Mouse (Mus musculus) hindbrain, postnatal 0 days (tissue): Measurements from ENCODE around the gene Rab31. TPM values are rescaled to one million over a fixed set of nuclear protein-coding genes. Genes with fewer than 3 reads are reported as not detected.

ENCODE experiments used
- ATAC-seq: fragments of 200-750 bp; cut with Nextera tagmentation; 2 replicates; pipeline ENCODE4 v1.8.0; 2017; ENCODE audit warnings: mild to moderate bottlenecking, moderate TSS enrichment, moderate library complexity
- DNase-seq: peaks from one replicate; pipeline ENCODE4 v3.0.0-alpha.2; 2015; ENCODE audit warnings: low spot score
- H3K27ac ChIP-seq: fragments of 300-500 bp; sonication (generic); 2 replicates; pipeline ENCODE4 v1.5.1; 2014; ENCODE audit warnings: mild to moderate bottlenecking
- H3K27me3 ChIP-seq: fragments of 300-500 bp; sonication (generic); 2 replicates; pipeline ENCODE4 v1.6.1; 2014; ENCODE audit warnings: low read length, mixed read lengths; ENCODE audit not compliant: insufficient read depth
- H3K36me3 ChIP-seq: fragments of 300-500 bp; sonication (generic); 2 replicates; pipeline ENCODE4 v1.6.1; 2014; ENCODE audit warnings: low read length, mixed read lengths; ENCODE audit not compliant: insufficient read depth
- H3K4me1 ChIP-seq: fragments of 300-500 bp; sonication (generic); 2 replicates; pipeline ENCODE4 v1.6.1; 2014; ENCODE audit warnings: antibody characterized with exemption, low read length, mixed read lengths; ENCODE audit not compliant: insufficient read depth
- H3K4me2 ChIP-seq: fragments of 300-500 bp; sonication (generic); 2 replicates; pipeline ENCODE4 v1.6.1; 2014; ENCODE audit warnings: low read depth, mild to moderate bottlenecking, low read length, moderate library complexity, mixed read lengths
- H3K4me3 ChIP-seq: fragments of 300-500 bp; sonication (generic); 2 replicates; pipeline ENCODE4 v1.5.1; 2014; ENCODE audit warnings: low read length
- H3K9ac ChIP-seq: fragments of 300-500 bp; sonication (generic); replicated peaks from 2 replicates; pipeline ENCODE4 v1.6.1; 2014; ENCODE audit warnings: mild to moderate bottlenecking, low read length, moderate library complexity, mixed read lengths
- H3K9me3 ChIP-seq: fragments of 300-500 bp; sonication (generic); 2 replicates; pipeline ENCODE4 v1.6.1; 2016; ENCODE audit warnings: low read length, mixed read lengths
- CTCF ChIP-seq: IDR thresholded peaks from 2 replicates; pipeline ENCODE4 v1.5.1; 2016; ENCODE audit warnings: antibody characterized with exemption, control low read depth, low read depth
- WGBS: fragments of 180-500 bp; shearing (Covaris S2); extraction: QIAGEN DNeasy Blood & Tissue Kit; methylation state at CpG from one replicate; pipeline ENCODE4 v1.1.7; 2014; 5-methylcytosine and 5-hydroxymethylcytosine counted together
- polyA plus RNA-seq: library from polyadenylated mRNA; unstranded; fragments of >200 nt; fragmentation: Nextera tagmentation; extraction: Ambion mirVana; gene quantifications from 2 replicates; pipeline ENCODE4 v1.2.1, GENCODE M21; 2015
- total RNA-seq: library from RNA; depleted of rRNA; stranded (reverse); fragments of >200 nt; gene quantifications from 2 replicates; pipeline ENCODE4 v1.2.3, GENCODE M21; 2014

Rab31 gene
- total and polyA plus RNA-seq, 2 experiments from 2014 or later, result 67.2 to 88.1 TPM

- DNase-seq (no peak), ATAC-seq (no peak)
- TF ChIP-seq CTCF, result no peak
- 80% methylated on average over 4 of the region's 4 CpGs for WGBS
- Histone ChIP-seq H3K36me3 (no peaks in the 10 kb centered on the region), H3K4me3 (no peak overlapping the region), H3K4me1 (no peaks in the 10 kb centered on the region), H3K27ac (no peak overlapping the region), H3K4me2 (no peak overlapping the region), H3K9ac (no peak overlapping the region), H3K27me3 (no peaks in the 10 kb centered on the region), H3K9me3 (no peaks in the 10 kb centered on the region)
These were observed 39.9 kb downstream of the Rab31 start for GRCm38 (mm10) chr17:65732666-65733065.

DNA sequence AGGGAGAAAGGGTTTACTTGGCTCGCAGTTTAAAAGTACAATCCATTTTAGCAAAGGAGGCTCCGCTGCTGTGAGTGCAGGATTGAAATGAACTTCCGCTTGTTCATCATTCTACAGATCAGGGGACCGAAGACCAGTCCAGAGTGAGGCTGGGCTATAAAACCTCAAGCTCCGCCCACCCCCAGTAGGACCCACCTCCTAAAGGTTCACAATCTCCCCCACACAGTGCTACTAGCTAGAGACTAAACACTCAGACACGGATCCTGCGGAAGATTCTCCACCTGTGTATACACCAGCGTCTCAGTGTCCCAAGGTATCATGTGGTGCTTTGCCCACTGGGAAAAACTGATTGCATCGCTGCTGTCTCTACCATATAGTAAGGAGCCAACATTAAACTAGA is 40.8 kb downstream of the Rab31 start:
- no peak overlapping the region for H3K27ac ChIP-seq
- H3K9me3 ChIP-seq, result no peaks in the 10 kb centered on the region
- H3K27me3 ChIP-seq, result no peaks in the 10 kb centered on the region
- H3K9ac ChIP-seq, result no peak overlapping the region
- no peak for TF ChIP-seq CTCF
- DNase-seq (no peak), ATAC-seq (no peak)
- no peak overlapping the region for H3K4me3 ChIP-seq
- H3K4me2 ChIP-seq, result no peak overlapping the region
- no peaks in the 10 kb centered on the region for H3K36me3 ChIP-seq
- 94% methylated on average over 9 of the region's 9 CpGs for WGBS
- H3K4me1 ChIP-seq, result no peaks in the 10 kb centered on the region

DNA sequence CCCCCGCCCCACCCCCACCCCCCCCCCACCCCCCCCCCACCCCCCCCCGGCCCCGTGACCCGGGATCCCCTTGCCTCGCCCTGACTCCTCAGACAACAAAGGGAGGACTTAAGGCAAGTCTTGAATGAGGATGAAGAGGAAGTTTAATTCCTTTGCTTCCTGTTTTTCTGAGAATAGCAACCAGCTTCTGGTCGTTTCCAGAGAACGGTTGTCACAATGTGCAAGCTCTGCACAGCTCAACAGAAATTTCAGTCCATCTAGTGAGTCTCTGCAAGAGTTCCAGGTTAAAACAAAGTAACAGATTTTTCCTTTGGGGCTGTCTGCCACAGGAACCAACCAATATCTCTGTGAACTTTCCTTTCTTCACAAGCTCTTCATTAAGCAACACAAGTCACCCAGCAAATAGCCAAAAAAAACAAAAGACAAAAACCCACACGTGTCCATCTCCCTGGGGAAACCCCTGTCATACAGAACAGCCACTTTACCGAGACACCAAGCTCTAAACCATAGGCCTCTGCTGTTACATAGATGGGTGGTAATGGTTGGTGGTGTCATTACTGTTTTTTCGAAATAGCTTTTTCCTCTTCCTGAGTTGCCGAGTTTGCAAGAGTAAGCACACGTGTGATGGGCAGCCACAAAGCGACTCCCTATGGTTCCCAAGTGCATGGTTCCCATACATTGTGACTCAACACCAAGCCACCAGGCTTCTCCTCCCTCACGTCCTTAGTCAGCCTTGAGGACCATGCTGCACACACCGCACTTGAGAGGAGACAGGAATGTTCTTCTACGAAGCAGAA is 42.4 kb downstream of the Rab31 start:
- Histone ChIP-seq H3K9me3 (no peaks in the 10 kb centered on the region), H3K9ac (no peak overlapping the region), H3K27ac (no peak overlapping the region), H3K36me3 (no peaks in the 10 kb centered on the region), H3K27me3 (no peaks in the 10 kb centered on the region), H3K4me2 (no peak overlapping the region), H3K4me1 (no peaks in the 10 kb centered on the region), H3K4me3 (no peak overlapping the region)
- DNase-seq (no peak), ATAC-seq (no peak)
- WGBS, result 73% methylated on average over 16 of the region's 16 CpGs
- no peak for TF ChIP-seq CTCF

DNA sequence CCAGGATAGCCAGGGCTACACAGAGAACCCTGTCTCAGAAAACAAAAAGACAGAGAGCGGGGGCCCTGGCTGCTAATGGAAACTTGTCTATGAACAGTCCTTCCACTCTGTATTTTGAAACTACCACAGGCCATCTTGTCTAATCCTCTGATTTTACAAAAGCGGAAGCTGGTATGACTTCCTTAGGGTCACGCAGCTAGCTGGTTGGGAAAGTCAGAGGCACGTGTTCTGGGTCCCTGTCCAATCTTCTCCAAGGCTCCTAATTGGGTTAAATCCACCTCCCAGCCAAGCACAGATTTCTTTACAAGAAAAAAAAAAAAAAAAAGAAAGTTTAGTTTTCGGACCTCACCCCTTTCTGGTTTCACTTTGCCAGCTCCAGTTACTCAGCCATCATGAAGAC is 45.8 kb downstream of the Rab31 start:
- DNase-seq (no peak), ATAC-seq (no peak)
- Histone ChIP-seq H3K4me2 (no peak overlapping the region), H3K36me3 (no peaks in the 10 kb centered on the region), H3K9me3 (no peaks in the 10 kb centered on the region), H3K4me1 (no peaks in the 10 kb centered on the region), H3K27ac (peak overlapping the region; percentile 7; the same call in 1 of the 2 replicates), H3K27me3 (no peaks in the 10 kb centered on the region), H3K9ac (no peak overlapping the region), H3K4me3 (no peak overlapping the region)
- WGBS, result 81% methylated on average over 5 of the region's 5 CpGs
- no peak for TF ChIP-seq CTCF

DNA sequence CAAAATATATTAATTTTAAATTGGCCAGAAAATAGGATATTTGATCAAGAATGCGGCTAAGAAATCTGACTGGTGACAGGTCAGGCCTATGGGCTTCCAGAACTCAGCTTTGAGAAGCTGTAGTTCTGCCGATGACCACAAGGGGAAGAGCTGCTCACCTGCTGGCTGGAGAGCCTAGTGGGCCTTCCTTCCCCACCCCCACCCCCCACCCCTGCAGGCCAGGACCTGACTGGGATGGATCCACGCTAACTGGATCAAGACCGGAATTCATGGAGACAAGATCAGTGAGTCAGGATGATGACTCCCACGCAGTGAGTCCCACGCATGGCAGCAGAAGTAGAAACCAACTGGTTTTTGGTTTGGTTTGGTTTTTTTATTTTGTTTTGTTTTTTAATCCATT is 46.3 kb downstream of the Rab31 start:
- TF ChIP-seq CTCF, result peak; percentile 53
- no peaks in the 10 kb centered on the region for H3K4me1 ChIP-seq
- no peaks in the 10 kb centered on the region for H3K36me3 ChIP-seq
- peak overlapping the region; percentile 7; the same call in 1 of the 2 replicates for H3K27ac ChIP-seq
- no peak overlapping the region for H3K4me3 ChIP-seq
- H3K27me3 ChIP-seq, result no peaks in the 10 kb centered on the region
- no peak for ATAC-seq
- no peak overlapping the region for H3K4me2 ChIP-seq
- WGBS, result 85% methylated on average over 6 of the region's 6 CpGs
- H3K9ac ChIP-seq, result no peak overlapping the region
- DNase-seq, result no peak
- H3K9me3 ChIP-seq, result no peaks in the 10 kb centered on the region

DNA sequence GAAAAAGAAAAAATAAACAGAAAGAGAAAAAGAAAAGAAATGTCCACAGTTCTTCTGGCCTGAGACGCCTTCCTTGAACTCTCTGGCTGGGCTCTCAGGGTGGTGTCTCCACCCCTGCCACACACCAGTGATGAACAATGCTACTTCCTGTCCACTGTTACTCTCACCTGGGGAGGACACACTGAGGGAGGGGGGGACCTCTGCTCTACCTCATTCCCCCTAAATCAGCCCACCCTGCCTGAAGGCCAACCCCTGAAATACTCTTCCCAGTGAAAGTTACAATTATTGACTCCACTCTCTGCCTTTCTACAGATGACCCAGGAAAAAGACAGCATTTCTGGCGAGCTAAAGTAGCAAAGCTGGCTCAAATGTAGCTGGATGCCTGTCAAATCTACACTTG is 46.7 kb downstream of the Rab31 start:
- 59% methylated on average over 2 of the region's 2 CpGs for WGBS
- no peak overlapping the region for H3K4me2 ChIP-seq
- no peaks in the 10 kb centered on the region for H3K27me3 ChIP-seq
- ATAC-seq (no peak), DNase-seq (no peak)
- no peaks in the 10 kb centered on the region for H3K36me3 ChIP-seq
- H3K9me3 ChIP-seq, result no peaks in the 10 kb centered on the region
- no peak overlapping the region for H3K9ac ChIP-seq
- no peak for TF ChIP-seq CTCF
- H3K4me1 ChIP-seq, result no peaks in the 10 kb centered on the region
- peak overlapping the region; percentile 15; the same call in 1 of the 2 replicates for H3K27ac ChIP-seq
- no peak overlapping the region for H3K4me3 ChIP-seq

GRCm38 (mm10) chr17:65725381-65725780 is 47.2 kb downstream of the Rab31 start:
- H3K9me3 ChIP-seq, result no peaks in the 10 kb centered on the region
- ATAC-seq (no peak), DNase-seq (no peak)
- H3K4me2 ChIP-seq, result no peak overlapping the region
- H3K36me3 ChIP-seq, result no peaks in the 10 kb centered on the region
- 27% methylated on average over 8 of the region's 8 CpGs for WGBS
- no peak overlapping the region for H3K4me3 ChIP-seq
- no peaks in the 10 kb centered on the region for H3K4me1 ChIP-seq
- H3K27ac ChIP-seq, result no peak overlapping the region
- no peak for TF ChIP-seq CTCF
- no peaks in the 10 kb centered on the region for H3K27me3 ChIP-seq
- no peak overlapping the region for H3K9ac ChIP-seq
